Mouse (Mus musculus) monocyte, adult 5-6 weeks (primary cell): Measurements from ENCODE around the gene Nme7. TPM values are rescaled to one million over a fixed set of nuclear protein-coding genes. Genes with fewer than 3 reads are reported as not detected.

Experiments used
- ATAC-seq: fragments of 153-309, 156-312 bp; replicated peaks from 2 replicates; pipeline ENCODE4 v1.8.0; 2017; ENCODE audit warnings: mild to moderate bottlenecking; ENCODE audit not compliant: low TSS enrichment, insufficient number of reproducible peaks, severe bottlenecking, poor library complexity, low FRiP score
- total RNA-seq: library from RNA; stranded (forward); fragments of 200-1000, 200-491, 200-594 nt; gene quantifications from 3 replicates; pipeline ENCODE4 v1.2.3, GENCODE M21; 2017

The Nme7 gene
- total RNA-seq, 1 experiment from 2014 or later = 11.7 TPM

- ATAC-seq = no peak
Measured at GRCm38 (mm10) chr1:164369781-164370180, 65.9 kb downstream of the Nme7 start.

- no peak for ATAC-seq
Measured at GRCm38 (mm10) chr1:164373029-164373428, 69.1 kb downstream of the Nme7 start.

- ATAC-seq = no peak
Measured at GRCm38 (mm10) chr1:164374020-164374419, 70.1 kb downstream of the Nme7 start.

GRCm38 (mm10) chr1:164375626-164376025 is 71.7 kb downstream of the Nme7 start:
- ATAC-seq = no peak

GRCm38 (mm10) chr1:164376761-164377487 is 73.0 kb downstream of the Nme7 start:
- no peak for ATAC-seq

DNA sequence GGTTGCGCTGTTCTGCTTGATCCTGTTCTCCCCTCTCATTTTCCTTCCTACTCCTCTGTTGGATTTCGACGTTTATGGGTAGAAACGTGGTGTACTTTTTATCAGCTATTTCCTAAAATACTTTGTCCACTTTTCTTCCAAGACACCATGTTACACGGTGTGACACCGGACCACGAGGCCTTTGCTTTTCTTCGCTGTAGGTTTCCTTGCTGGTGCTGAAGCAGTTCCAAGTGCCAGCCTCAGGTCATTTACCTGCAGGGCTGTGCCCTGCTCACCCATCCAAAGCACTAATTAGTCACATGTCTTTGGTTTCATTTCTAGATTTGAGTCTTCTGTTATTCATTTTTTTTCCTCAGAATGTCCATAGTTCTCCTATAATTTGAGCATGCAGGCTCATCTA is 79.7 kb downstream of the Nme7 start:
- no peak for ATAC-seq

DNA sequence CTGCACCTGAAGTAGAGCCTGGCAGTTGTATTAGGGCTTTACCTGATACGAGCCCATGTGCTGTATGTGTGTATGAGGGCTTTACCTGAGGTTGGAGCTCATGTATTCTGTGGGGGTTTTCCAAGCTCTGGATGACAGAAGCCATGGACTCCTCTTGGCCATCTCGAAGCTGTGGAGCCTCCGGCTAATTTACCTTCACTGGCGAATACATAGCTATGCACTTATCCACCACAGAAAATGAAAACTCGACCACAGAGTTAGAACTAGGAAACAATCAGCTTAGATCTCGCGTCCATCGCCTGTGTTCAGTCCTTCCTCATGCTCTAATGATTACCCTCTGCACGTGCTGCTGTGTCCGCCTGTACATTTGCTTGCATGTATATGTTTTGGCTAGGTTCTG is 80.4 kb downstream of the Nme7 start:
- no peak for ATAC-seq

DNA sequence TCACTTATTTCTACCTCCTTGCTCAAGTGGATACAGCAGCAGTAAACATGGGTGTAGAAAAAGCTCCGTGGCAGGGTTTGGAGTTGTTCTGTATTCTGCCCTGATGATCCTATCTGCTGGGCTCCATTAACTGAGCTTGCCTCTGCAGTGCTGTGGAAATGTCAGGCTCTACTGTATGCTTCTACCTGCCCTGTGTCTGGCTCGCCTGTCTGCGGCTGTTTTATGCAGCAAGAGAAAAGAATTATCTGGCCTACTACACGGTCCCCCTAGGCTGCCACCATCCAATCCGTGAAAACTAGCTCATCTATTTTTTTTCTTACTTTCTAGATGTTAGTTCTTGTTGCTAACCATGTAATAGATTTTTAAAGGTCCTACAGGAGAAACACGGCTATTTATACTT is 81.1 kb downstream of the Nme7 start:
- ATAC-seq = no peak

GRCm38 (mm10) chr1:164389743-164390142 is 85.8 kb downstream of the Nme7 start:
- no peak for ATAC-seq

DNA sequence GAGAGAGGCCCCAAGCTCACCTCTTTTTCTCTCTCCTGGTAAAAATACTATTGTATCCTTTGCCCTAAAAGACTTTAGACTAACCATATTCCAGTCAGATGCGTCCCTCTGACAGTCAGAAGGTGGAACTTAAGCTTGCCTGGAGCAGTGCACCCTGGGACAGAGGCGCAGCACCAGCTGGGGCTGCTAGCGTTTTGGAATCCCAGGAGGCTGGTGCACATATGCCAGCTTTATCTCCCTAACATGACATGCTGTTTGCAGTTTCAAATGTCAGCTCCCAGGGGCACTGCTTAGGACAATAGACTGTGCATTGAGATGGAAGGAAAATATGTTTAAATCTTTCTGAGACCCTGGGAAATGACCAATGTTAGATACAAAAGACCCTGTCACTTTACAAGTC is 88.3 kb downstream of the Nme7 start:
- ATAC-seq = no peak

DNA sequence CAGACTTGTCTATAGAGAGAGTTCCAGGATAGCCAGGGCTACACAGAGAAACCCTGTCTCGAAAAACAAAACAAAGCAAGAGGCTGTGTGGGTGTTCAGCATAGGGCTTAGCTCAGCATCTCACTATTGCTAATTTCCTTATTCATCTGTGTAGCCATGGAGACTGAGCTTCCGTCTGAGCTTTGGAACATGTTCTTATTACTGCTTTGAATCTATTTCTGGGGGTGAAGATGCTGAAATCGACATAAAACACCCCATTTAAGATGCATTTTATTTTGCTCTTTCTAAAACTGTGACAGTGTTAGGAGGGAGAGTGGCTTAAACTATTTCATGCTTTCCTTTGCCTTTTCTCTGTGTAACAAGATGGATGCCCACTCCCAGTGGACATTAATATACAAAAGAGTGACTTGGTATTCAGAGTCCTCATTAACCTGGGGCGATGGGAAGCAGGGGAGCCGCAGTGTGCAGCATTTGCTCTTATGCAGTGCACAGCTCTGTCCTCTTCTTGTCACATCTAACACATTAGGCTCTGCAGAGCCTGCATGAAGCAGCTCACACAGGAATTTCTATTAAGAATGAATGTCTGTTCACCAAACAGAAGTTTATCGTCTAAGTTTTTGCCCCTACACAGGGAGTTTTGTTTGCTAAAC is 91.3 kb downstream of the Nme7 start:
- no peak for ATAC-seq

DNA sequence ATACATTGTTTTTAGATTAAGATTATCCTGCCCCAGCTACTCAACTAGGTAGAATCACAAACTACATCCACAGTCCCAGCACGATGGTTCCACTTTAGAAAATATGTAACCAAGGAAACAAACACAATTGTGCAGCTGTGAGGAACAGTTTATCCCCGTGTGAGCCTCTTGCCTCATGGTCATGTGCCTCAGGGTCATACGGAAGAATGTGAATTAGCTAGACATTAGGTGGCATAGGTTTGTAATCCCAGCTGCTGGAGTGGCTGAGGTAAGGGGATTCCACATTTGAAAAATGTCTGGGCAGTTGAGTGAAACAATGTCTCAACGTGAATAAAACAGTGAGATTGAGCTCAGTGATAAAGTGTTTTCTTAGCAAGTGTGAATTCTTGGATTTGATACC is 93.8 kb downstream of the Nme7 start:
- no peak for ATAC-seq

DNA sequence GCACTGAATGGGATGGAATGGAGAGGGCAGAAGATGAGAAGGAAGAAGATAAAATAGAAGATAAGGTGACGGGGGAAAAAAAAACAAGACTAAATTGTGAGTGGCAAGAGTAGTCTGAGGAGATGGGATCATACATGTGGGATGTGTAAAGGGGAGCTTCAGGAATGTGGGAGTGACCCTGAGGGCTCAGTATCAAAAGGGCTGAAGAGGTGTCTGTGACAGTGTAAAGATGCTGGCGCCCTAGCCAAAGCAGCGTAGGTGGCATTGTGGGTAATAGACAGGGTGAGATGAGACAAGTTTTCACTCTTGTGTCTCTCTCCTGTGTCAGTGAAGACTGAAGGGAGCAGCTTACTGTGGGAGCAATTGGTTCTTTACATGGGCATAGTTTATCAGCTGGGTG is 95.7 kb downstream of the Nme7 start:
- no peak for ATAC-seq

GRCm38 (mm10) chr1:164405385-164405802 is 101.5 kb downstream of the Nme7 start:
- ATAC-seq = no peak

DNA sequence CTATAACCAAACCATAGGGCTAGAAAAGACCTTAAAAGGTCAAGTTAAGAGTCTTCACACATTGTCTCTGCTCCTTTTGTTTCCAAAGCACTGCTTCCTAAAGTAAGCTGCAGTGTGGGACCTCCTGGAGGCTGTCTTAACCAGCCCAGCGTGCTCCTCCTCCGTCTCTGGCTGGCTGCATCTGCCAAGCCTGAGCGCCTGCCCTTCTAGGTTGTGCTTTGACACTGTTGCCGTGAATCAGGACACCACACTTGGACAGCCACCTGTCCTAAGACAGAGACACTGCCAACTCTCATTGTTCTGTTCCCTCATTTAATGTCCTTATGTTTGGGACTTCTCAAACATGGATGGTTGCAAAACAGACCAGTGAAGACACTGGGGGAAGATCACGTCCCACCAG is 102.6 kb downstream of the Nme7 start:
- ATAC-seq = no peak

DNA sequence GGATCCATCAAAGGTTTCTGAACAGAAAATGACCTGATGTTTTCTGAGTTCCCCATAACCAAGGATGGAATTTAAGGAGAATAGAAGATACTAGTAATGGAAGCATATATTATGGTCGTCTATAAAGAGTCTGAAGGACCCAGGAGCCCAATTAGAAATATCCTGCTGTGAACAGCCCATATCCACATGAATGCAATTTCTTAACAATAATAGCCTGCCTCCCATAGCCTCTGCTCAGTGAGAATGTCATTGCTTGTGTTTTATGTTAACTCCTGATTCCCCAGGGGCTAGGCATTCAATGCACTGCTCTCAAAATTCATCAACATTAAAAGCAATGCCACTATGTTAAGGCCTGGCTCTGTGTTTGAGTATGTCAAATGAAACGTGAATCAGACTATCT is 104.7 kb downstream of the Nme7 start:
- no peak for ATAC-seq

DNA sequence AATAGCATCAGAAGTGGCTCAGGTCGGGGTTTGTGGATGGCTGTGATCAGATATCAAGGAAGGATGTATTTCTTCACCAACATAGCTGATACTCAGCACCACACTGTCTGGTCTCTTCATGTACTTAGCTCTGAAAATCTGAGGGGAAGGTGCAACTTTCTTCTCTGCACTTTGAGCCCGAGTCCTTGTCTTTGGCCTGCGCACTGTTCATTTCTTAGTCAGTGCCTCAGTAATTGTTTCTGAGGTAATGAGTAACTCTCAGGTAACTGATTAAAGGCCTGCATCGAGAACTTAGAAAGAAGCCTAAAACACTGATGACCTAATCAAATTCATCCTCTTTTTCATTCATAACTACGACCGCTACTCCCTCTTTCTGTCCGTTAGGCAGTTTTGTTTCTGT is 107.4 kb downstream of the Nme7 start:
- ATAC-seq = no peak

GRCm38 (mm10) chr1:164412906-164413305 is 109.0 kb downstream of the Nme7 start:
- ATAC-seq = no peak

GRCm38 (mm10) chr1:164413608-164414007 is 109.7 kb downstream of the Nme7 start:
- ATAC-seq = no peak

GRCm38 (mm10) chr1:164415347-164415751 is 111.4 kb downstream of the Nme7 start:
- no peak for ATAC-seq
